Mouse (Mus musculus) fibroblast of lung, adult 2 months (primary cell): ENCODE data around the gene Cnppd1.

Experiments used
- DNase-seq: peaks from one replicate; pipeline ENCODE4 v3.0.0-alpha.2; 2011; ENCODE audit warnings: low read depth

Cnppd1 gene

DNA sequence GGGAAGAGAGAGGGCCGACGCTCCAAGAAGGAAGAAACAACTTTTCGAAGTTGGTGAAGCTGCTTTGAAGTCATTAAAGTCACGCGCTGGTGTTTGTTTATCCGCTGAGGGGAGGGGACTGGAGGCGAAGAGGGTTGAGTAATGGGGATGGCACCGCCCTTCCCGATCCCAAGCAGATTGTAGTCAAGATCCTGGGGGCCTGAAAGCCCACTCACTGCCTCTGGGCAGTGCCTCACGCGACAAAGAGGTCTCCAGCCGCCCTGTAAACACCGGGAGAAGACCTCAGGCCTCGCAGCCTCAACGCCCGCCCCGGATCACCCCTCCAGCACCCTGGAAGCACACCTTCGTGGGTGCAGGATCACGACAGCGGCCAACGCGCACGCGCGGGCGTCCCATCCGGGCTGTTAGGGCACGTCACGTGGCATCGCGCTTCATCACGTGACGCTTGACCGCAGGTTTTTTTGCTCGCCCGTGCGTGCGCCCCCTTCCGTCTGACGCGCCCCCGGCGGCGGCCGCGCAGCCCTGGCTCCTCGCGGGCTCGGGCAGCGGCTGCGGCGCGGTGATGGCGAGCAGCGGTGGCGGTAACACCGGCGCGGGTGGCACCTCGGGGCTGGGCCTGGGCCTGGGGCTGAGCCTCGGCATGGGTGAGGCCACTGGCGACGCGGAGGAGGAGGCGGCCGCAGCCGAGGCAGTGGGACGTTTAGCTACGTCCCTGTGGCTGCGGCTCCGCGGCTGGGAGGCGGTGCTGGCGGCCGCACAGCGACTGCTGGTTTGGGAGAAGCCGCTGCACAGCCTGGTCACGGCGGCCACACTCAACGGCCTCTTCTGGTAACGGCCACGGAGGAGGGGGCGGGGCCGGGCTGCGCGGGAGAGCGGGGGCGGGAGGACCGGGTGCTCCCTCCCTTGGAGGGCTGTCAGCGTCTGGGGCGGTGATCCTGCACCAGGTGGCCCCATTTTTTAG, at the start of gene Cnppd1, which contains the start of gene Retreg2:
Gene Cnppd1 (minus strand): TSS at position 411 of the 961 bp plus-strand sequence.
Gene Retreg2 (plus strand): TSS at position 478 of the 961 bp plus-strand sequence.
- DNase-seq: peak; percentile 86

DNA sequence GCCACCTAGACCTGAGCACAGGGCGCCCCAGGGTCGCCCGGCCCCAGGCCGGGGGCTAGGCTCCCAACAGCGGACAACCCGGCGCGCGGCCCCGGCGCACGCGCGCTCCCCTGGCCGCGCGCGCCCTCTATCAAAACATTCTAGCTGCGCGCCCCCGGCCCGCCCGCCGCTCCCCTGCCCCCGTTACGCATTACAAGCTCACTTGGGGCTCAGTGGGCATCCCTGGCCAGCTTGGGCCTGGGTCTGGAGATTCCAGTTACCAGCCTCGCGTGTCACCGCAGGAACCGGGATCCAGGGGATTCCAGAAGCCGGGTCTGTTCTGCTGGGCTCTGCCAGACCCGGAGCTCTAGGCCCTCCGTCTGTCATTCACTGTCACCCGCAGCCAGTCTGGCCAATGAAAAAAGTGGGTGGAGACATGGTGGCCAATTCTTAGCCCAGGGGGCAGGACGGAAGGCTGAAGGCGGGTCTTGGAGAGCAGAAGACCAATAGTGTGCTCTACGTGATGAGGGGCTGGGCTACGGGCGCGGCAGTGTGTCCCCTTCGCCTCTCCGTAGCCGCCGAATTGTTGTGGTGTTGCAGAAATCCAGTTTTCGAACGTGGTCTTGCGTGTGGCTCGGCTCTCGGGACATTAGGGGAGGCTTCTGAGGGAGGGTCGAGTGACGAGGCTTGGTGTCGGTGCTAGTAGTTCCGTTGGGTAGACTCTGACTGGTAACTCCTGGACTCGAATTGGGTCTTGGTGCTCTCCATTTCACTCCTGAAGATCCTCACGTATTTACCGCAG, 49.3 kb upstream of the Cnppd1 start, which contains the start of the genes Ankzf1 and Atg9a:
Gene Ankzf1 (plus strand): TSS at position 530 of the 781 bp plus-strand sequence.
Gene Atg9a (minus strand): TSS at position 575 of the 781 bp plus-strand sequence.
- DNase-seq: peak; percentile 98

DNA sequence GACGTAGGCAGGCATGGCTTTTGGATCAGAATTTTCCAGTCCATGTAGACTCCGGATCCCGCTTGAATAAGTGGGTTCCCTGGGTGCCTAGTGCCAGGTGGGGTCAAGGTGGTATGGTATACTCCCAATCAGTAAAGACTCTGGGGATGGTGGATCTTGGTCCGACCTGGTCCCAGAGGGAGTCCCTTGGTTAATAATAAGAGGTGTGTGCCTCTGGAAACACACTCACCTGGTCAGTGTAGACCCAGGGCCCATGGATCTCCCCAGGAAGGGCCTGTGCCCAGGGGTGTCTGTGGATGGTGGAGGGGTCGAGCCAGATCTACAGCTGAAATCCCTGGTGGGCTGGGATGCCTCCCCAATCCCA, 48.7 kb upstream of the Cnppd1 start:
- DNase-seq: no peak

DNA sequence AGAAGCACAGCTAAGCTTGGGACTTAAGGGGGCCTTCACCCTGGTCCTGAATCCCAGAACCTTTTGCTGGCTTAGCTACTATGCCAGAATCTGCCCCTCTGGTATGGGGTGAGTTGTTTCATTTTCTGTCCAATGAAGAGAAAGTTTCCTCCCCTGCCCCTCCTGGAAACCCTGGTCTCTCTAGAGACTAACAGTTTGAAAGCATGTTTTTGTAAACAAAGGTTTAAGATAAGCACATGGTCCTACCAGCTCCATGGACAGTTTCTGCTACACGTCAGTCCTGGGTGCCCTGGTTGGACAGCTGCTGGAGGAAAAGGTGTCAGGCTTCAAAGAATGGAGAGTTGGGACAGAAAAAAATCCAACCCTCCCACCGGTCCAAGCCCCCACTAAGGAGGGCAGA, 48.1 kb upstream of the Cnppd1 start:
- DNase-seq: no peak

DNA sequence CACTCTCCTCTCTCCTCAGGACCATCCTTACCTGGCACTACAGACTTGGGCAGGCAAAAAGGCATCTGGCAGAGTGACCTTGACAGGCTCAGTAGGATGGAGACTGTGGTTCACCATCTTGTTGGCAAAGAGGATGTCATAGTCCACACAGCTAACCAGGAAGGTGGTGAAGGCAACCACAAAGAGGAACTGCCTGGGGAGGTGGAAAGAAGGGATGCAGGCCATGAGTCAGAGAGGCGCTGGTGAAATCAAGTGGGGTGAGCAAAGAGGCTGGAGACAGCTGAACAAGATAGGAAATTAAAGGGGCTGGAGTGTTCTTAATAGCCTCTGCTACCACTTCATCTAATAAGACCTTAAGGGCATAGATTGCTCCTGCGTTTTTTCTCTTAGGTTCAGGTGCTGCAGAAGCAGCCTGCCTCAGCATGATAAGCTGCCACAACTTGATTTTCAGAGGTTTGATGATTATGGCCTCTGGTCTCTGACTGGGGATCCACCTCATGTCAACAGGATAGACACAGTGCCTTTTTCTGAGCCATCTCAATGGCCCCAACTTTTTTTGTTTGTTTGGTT, 45.5 kb upstream of the Cnppd1 start:
- no peak for DNase-seq

DNA sequence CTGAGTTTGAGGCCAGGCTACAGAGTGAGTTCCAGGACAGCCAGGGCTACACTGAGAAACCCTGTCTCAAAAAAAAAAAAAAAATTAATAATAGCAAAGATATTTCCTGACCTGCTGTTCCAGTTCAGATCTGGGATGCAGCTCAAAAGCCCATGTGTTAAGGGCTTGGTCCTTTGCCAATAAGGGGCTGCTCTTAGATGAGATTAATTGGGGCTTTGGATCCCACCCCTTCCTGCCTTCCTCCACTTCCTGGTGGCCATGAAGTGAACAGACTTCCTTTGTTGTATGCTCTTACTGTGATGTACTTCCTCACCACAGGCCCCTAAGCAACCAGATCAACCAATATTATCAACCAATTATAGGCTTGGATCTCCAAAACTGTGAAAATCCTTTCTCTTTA, 44.6 kb upstream of the Cnppd1 start:
- DNase-seq: no peak

DNA sequence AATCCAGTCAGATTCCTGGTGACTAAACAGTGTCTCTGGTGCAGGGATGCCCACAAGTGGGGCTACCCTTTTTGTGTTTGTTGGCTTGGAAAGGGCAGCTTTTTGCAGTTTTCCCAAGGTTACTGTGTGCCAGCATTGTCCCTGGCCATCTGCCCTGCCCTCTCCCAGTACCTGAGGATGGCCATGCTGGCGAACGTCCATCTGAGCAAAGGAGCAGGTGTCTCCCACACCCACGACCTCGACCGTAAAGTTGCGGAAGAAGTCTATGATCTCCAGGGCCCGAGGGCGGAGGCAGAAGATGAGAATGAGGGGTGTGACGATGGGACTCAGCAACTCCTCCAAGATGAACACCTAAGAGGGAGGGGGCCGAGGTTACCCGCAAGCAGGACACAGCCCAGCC, 43.0 kb upstream of the Cnppd1 start:
- no peak for DNase-seq

DNA sequence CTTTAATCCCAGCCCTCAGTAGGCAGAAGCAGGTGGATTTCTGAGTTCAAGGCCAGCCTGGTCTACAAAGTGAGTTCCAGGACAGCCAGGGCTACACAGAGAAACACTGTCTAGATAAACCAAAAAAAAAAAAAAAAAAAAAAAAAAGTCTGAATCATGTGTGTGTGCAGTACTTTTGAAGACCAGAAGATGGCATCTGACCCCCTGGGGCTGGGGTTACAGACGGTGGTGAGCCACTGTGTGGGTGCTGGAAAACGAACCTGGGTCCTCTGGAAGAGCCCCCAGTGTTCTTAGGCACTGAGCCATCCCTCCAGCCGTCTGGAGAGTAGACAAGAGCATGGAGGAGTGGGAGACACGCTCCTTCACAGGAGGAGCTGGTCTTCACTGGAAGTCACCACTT, 39.6 kb upstream of the Cnppd1 start:
- no peak for DNase-seq

DNA sequence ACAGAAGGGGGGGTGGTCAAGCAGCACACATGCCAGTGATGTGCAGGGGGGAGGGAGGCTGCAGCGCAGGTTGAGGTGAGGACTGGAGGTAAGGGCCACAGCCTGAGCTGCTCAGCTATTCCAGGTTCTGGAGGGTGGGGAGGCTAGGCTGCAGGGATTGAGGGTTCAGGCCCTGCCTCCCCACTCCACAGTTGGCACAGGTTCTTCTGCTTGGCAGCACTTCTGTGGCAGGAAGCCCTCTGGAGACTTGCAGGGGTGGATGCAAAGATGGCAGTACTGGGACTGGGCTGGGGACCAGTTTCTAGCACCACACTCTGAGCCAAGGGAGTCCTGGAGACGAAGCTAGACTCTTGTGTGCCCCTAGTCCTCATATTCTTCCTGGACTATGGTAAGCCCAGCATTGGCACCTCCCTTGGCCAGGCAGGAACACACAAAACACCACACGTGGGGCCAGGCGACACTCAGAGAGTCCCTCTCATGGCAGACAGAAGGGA, 38.9 kb upstream of the Cnppd1 start:
- no peak for DNase-seq

DNA sequence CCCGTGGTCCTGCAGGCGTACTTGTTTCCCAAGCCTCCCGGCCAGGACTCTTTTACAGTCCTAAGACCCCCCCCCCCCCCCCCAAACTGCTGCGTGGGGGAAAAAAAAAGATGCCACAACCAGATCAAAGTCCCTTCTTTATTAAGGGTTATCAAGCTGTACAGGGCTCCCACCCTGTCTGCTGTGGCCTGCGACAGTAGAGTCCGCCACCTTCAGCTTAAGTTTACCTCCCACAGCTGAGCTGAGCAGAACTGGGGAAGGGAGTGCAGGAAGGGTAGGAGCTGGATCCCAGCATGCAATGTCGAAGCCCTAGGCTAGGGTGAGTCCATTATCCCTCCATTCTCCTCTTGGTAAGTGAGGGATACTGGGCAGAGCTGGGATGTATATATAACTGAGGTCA, 38.2 kb upstream of the Cnppd1 start:
- no peak for DNase-seq

DNA sequence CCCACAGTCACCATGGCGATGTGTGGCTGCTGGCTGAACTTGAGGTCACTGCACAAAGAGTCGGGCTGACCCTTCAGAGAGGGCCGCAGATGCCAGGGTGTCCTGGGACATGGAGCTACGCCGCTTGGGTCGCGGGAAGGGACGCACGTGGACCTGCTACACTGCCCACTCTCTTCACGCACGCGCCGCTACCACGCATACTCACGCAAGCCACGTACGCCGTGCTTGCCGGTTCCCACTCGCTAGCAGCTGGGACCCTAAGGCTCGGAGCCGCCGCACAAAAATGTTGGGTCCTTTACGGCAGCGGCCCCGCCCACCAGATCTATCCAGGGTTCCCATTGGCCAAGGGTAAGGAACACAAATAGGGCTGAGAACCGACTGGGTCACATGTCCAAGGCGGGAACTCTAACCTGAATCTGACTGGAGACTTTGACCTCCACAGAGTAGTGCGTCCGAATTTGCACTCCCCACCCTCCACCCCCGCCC, 37.6 kb upstream of the Cnppd1 start, which contains the start of gene Abcb6:
Gene Abcb6 (minus strand): TSS at position 288 of the 486 bp plus-strand sequence.
- peak; percentile 60 for DNase-seq

DNA sequence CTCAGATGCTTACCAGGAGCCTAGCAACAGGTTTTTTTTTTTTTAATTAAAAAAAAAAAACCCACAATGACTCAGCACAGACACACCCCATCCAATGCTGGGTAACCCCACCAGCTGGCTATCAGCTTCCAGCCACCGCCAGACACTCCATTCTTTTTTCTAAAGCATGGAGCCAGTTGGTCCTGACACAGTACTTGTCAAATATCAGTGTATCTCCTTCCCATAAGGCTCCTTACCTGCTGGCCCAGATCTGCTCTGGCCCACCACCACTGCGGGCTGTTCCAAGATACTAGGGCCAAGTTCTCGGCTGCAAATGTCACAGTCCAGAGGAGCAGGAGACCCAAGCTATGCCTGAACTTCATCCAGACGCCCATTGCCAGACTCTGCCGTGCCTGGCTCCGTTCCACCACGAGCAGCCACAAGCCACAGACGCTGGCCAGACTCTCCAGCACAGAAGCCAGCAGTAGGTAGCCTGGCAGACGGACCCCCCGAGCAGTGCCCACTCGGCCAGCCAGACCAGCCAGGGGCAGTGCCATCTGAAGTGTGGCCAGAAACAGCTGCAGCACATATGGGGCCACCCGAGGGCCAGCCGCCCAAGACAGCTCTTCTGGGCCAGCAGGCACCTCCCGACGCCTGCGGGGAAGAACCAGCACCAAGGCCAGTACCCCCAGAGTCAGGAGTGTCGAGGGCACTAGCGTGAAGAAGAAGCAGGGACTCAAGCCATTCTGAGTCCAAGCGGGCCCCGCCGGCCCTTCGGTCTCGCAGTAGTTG, 37.0 kb upstream of the Cnppd1 start:
- DNase-seq: peak; percentile 68

DNA sequence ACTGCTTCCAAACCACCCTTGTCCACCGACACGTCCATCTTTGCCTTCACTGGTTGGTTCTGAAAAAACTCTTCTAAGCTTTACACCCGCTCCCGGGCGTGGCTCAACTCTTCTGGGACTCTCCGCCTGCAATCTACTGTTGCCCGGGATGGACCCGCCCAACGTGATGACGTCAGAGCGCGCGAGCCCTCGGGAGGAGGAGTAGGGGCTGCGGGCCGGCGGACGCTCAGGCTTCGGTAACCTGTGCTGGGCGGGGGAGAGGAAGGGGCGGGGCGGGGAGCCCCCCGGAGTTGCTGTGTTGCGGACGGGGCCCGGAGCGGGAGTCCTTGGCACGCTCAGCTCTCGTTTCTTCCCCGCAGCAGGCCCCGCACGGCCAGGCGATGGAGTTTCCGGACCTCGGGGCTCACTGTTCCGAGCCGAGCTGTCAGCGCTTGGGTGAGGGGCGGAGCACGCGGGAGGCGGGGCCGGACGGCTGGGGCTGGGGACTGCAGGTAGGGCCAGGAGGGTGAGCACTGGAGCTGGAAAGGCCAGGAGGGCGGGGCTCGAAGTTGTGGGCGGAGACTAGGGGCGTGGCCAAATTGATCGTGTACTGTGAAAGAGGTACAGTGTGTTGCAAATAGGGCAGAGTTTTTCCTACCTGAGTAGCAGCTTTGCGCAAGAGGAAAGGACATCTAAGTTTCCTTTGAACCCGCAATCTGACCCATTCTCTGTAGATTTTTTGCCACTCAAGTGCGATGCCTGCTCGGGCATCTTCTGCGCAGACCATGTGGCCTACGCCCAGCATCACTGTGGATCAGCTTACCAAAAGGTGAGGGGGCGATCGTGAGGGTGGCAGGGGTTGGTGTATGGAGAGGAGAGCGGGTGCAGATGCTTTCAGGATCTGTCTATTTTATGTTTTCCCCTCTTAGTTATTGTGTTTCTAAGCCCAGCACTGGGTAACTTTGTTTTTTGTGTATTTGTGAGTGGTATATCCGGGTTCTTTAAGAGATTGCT, 26.3 kb upstream of the Cnppd1 start, which contains the start of gene Zfand2b:
Gene Zfand2b (plus strand): TSS at position 175 of the 993 bp plus-strand sequence.
- peak; percentile 80 for DNase-seq

DNA sequence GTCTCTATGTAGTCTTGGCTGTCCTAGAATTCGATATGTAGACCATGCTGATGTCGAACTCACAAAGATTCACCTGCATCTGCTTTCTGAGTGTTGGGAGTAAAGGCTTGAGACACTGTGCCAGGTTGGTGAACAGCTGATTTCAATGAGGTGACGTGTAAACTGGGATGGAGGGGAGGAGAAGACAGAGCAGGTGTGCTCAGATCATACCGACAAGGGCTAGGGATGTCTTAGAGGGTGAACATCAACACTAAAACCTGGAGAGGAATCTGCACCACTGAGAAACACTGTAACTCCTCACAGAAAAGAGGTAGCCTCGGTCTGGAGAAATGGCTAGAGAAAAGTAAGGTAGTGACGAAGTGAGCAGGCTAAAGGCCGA, 25.6 kb upstream of the Cnppd1 start:
- no peak for DNase-seq

DNA sequence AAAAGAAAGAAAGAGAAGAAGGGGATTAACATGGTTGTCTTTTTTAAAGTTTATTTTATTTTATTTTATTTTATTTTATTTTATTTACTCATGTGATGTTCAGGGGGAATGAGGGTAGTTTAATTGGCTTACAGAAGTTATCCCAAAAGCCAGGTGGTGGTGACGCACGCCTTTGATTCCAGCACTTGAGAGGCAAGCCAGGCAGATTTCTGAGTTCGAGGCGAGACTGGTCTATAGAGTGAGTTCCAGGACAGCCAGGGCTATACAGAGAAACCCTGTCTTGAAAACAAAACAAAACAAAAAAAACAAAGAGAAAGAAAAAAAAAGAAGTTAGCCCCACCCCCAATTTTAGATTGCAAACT, 17.7 kb upstream of the Cnppd1 start:
- no peak for DNase-seq

DNA sequence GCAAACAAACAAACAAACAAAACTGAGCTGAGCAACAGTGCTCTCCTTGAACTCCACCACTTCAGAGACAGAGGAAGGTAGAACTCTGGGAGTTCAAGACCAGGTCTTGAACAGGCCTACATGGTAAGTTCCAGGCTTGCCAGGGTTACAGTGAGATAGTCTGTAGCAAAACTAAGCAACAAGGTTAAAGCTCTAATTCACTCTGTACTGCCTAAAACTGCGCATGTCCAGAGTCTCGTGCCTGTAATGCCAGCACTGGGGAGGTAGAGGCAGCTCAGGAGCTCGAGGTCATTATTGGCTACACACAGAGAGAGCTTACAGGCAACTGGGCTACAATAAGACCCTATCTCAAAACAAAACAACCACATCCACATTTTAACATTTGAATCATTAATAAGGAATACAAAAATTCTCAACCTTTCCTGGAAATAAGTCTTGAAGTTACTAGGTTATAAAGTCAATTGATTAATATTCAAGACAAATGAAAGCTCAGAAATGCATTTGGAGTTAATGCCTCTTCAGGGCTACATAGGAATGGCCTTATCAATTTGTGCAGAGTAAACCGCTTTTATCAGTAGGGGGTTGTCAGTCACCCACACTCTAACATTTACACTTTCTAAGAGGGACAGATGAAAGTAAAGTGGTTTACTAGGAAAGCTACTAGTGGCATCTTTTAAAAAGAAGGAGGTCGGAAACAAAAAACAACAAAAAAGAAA, 17.2 kb upstream of the Cnppd1 start:
- DNase-seq: no peak

DNA sequence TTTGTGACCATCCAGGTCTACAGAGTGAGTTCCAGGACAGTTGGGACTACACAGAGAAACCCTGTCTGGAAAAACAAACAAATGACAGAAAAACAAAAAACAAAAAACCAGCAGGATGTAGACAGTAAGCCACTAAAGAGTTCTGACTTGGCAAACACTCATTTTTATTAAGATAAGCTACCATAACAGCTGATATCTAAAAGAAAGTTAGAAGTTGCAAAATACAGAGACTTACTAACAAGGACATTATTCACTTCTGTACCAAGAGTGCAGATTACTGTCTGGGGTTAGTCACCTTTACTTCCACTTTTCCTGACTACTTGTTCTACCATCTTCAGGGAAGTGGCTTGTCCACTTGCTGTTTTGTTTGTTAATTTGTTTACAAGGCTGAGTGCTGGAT, 16.5 kb upstream of the Cnppd1 start:
- DNase-seq: no peak

DNA sequence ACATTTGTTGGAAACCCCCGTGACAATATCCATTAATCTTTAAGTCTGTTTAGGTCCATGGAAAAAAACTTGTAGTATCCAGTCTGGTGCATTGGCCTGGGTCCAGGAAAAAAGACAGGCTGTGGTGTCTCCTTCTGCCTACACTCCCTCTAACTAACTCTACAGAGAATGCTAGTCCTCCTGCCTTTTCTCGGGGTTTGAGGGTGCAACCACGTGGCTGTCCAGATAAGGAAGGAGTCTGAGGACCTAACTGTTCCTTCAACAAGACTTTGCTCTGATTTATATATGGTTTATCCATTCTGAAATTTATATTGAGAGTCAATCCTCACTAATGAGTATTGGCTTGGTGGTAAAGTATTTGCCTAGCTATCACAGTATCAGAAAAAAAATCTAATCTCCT, 13.3 kb upstream of the Cnppd1 start:
- no peak for DNase-seq

DNA sequence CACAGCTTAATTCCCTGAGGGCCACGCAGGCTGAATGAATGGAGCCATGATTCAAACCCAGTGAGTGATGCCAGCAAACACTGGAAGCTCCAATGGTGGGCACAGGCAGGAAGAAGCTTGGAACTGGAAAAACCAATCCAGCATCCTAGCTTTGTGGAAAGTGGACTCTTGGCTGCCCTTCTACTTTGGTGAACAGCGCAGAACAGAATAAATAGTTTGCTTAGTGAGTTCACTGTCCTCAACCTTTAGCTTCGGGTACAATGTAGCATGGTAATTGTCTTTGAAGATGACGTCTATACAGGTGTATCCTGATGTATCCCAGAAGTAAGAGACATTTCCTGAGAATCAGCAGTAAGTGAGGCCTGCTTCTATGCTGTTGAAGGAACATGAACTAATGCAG, 6.2 kb upstream of the Cnppd1 start:
- DNase-seq: no peak
